Mouse (Mus musculus): ENCODE measurements around the gene Ntn1.

The Ntn1 gene

DNA sequence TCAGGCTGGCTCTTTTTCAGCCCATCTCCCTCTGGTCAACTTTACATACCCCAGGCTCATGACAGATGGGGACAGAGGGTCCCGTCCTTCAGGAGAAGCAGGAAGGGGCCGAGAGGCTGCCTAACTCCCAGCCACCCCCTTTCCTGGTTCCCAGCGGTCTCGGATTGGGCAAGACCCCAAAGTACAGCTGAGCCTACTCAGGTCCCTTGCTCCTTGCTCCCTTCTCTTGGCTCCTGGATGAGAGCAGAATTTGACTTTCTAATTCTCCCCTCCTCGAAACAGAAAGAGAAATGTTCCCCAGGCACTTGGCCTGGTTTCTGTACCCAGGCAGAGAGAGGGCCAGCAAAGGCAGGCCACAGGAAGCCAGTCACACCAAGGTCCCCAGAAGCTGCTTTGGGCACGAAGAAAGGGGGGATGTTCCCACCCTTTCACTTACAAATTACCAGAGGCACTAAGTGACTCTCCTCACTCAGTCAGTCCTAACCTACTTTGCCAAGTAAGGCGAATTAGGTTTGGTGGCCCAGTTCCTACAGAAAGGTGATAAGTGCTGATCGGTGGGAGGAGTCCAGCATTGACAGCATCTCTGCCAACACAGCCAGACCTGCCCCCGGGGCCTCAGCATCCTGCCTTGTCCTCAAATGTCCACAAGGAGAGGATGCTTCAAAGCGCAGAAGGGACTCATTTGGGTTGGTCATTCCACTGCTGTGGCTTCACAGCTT, 70.1 kb downstream of the Ntn1 start:
- no peak for DNase-seq (ENCODE audit: low spot score)

DNA sequence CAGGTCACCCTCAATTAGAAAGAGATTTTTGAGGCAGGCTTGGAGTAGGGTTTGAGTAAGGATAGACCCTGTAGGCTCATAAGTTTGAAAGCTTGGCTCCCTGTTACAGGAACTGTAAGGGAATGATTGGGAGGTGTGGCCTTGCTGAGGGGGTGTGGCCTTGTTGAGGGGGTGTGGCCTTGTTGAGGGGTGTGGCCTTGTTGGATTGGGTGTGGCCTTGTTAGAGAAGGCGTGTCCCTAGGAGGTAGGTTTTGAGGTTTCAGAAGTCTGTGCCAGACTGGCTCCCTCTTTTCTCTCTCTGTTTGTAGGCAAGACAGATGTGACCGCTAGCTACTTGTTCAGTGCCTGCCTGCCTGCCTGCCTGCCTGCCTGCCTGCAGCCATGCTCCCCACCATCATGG, 75.8 kb downstream of the Ntn1 start:
- DNase-seq (ENCODE audit: low spot score), result no peak

DNA sequence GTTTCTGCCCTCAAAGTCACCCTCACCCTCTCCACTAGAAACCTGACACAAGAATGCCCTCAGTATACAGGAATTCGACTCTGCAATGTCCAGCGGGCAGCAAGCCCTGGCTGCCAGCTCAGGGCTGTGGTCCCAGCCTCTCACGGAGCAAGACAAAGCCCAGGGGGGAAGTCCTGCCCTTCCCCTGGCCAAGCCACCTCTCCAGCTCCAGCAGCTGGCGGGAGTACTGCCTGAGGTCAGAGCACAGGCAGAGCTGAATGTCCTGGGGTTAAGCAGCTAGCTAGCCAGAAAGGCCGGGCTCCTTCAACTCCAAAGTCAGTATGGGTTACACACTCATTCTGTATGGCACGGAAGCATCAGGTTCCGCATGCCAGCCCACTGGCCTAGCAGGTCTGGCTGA, 79.2 kb downstream of the Ntn1 start:
- DNase-seq (ENCODE audit: low spot score), result no peak

DNA sequence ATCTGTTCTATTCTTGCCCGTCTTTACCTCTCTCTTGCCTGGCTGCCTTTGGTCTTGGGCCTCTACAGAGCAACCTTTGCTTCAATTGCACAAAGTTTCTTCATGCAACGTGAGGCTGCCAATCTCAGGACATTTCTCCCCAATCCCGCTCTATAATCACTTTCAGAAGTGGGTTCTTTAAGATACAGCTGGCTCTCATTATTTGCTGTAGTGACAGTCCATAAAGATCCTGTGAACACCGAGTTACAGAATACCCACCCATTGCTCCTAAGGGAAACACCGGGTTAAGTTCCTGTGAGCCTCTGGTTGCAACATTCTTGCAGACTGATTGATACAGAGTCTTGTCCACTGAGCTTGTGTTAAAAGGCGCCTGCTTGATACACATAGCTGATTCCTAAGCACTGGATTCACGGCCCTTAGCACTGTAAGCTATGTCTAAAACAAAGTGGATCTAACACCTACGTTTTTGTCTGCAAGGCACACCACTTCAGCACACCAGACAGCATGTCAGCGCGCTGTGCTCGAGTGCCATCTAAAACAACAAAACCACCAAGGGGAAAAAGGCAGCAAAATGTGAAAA, 85.0 kb downstream of the Ntn1 start:
- DNase-seq (ENCODE audit: low spot score), result no peak

DNA sequence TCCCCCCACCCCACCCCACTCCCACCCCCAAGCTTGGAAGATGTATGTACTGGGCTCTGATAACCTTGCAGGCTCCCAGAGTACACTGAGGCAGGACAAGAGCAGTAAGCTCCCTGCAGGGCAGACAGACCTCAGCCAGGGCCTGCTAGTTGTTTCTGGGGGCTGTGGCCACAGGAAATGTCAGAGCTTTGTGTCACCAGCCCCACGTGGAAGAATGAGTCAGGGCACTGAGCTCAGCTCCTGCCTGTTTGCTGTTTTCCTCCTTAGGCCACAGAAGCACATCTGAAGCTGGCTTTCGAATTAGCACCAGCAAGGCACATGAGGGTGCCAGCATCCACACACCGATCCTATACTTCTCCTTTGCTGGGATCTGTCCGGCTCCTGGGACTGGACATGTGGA, 86.8 kb downstream of the Ntn1 start:
- DNase-seq (ENCODE audit: low spot score), result no peak

DNA sequence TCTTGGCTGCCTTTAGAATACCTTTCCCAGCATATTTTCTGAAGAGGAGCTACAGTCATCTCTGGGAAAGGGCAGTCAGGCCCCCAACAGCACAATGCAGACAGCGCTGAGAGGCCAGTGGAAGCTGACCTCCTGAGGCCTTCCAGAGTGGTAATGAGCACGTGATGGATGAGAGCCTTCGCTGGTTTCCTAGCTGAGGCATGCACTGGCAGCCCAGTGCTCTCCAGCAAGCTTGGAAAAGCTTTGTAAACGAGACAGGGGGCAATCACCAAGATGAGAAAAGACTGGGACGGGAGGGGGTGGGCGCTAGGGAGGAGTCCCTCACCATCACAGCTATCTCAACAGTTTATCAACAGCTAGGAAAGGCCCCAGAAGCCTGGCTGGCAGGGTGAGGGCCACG, 87.6 kb downstream of the Ntn1 start:
- DNase-seq (ENCODE audit: low spot score), result peak; percentile 61

DNA sequence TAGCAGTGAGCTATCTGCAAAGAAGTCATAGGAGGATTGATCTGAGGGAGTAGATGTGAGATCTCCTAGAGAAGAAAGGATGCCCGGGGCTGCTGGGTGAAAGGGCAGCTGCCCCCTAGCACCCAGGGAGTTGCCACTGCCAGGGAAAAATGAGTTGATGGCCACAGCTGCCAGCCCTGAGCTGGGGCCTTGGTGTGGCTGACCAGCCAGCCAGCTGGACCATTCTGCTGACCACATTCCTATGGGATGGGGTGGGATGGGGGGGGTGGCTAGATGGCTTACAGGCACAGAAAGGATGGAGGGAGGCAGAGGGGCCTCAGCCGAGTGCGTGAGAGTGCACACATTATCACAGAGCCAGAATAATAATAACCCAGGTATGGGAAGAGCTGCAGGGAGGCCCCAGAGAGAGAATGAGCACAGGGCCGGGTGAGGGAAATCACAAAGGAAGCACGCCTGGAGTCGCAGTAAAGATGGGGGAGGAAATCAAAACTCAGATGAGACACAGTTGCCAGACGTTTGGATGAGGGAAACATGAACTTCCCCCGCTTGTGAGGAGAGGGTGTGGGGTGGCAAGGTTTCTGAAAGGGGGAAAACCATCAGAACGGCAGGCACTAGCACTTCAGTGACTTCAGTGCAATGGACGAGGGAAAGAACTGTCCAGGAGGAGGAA, 91.6 kb downstream of the Ntn1 start:
- DNase-seq (ENCODE audit: low spot score), result no peak

DNA sequence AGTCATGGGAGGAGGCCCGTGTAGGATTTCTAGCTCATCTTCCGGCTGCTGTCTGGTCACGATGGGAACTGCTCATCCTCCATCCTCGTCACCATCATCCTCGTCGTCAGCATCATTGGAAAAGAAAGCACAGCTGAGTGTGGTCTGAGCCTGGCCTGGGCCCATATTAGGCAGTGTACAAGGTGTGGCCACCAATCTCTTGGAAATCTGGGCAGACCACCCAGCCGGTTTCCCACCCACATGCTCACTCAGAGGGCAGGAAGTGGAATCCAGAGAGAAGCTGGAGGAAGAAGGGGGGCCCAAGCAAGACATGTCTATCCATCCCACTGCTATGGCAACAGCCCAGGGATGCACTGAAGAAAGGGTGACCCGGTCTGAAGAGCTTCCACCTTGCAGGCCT, 94.6 kb downstream of the Ntn1 start:
- DNase-seq (ENCODE audit: low spot score), result no peak

DNA sequence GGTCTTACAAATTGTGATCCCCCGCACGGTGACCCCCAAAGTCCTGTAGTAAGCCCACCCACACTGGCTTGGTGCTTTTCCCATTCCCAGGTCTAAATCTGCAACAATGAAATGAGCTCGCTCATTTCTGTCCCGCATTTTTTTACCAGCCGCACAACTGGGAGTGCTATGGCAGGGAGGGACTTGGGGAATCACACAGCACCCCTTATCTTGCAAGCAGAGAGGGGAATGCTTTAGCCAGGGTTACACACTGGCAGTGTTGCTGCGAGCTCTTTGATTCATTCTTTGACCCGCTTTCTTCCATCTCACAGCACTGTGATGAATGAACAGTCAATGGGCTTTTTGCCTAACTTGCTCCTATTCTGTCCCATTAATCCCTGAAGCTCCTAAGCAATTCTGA, 98.3 kb downstream of the Ntn1 start:
- DNase-seq (ENCODE audit: low spot score), result no peak

DNA sequence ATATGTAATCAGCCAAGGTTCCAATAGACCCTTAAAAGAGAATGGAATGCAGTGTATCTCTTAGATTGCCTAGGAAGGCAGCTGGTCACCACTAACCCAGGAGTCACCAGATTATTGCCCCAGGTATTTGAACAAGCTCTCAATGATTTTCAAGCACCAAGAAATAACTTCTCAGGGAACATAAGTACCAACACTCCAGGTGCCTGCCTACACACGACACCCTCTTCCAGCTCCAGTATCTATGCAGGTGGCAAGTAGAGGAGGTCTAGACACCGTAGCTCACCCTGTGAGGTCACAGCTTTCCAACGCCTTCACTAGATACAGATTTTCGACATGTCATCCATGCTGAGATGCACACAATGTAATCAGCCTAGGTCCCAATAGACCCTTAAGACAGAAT, 99.0 kb downstream of the Ntn1 start:
- no peak for DNase-seq (ENCODE audit: low spot score)

DNA sequence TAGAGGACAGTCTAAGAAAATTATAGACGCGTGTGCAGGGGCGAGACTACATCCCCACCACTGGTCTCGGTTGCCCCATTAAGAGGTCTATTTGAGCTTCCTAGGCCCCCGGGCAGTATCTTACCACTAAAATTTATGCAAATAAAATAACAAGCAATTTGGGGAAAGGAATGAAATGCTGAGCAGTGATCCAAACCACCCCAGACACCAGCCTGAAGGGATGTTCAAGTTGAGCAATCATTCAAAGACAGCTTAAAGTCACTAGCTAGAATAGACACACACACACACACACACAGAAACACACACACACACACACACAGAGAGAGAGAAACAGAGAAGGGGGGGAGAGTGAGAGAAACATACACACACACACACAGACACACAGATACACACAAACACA, 105.1 kb downstream of the Ntn1 start:
- no peak for DNase-seq (ENCODE audit: low spot score)

DNA sequence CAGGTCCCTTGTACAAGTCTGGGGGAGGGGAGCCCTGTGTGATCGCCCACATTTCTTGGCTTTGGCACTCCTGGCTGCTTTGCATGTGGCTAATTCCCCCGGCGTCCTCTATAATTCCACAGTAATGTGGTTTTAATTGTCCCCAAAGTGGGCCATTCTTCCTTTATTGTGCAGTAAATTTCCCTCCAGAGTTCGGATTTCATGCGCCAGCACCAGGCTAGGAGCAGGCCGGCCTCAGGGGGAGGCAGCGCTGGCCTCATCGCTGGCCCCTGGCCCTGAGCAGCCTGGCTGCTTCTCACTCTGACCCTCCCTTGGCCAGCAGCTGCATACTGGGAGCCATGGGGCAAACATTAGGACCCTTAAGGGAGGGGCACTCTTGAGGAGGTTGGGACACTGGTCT, 110.0 kb downstream of the Ntn1 start:
- no peak for DNase-seq (ENCODE audit: low spot score)

DNA sequence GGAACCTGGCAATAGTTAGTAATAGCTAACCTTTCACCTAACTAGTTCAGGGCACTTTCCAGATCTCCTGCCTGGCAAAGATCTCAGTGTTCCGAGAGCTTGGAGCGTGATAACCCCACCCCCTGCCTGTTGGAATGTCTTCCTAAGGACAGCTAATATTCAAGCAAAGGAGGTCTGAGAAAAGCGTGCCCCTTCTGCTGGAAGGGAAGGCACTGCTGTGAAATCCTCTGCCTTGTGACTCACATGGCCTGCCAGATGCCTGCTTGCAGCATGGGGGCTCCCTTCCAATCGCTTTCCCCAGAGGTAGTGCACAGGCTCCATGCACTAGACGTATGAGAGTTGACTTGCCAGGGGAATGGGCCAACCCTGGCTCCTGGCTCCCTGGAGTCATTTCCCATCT, 113.3 kb downstream of the Ntn1 start:
- DNase-seq (ENCODE audit: low spot score), result no peak

DNA sequence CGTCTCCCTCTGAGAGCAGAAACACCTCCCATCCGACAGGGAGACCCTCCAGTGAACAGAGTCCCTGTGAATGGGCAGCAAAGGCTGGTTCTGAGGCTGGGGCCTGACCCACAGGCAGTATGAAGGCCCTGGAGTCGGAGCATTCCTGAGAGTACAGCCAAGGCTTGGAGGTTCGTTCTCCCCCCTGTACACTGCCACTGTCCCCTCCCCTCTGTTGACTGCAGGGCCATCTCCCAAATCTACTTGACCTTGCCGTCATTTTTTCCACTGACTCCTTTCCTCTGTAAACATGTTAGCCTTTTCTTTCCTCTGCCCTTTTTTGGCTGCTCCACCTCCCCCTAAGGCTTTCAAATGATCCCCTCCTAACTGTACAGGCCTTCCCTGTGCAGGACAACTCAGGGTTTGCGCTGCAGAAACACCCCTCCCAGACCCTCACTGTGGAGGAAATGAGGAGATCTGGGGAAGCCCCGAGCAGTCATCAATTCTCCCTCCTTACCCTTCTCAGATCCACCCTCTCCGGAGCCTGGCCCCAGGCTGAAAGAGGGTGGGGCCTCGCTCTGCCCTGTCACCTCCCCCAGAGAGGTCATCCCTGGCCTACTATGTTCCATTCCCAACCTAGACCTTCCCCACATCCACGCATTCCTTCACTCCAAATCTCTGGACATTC, 114.3 kb downstream of the Ntn1 start:
- no peak for DNase-seq (ENCODE audit: low spot score)

DNA sequence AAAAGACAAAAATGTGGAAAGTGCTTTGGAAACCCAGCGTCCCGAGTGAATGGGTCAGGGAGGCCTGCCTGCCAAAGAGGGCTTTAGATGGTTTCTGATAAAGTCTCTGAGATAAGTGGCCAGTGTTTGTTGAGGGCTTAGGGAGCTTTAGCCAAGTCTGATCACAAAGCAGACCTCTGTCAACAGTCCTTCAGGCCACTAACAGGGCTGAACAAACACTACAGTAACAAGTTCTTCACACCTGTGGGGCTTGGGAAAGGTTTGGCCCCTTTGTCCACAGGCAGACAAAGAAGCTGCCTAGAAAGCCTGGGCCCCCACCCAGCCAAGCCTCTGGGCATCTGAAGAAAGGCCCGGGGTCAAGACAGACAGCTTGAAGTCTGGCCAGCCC, 114.9 kb downstream of the Ntn1 start:
- no peak for DNase-seq (ENCODE audit: low spot score)

DNA sequence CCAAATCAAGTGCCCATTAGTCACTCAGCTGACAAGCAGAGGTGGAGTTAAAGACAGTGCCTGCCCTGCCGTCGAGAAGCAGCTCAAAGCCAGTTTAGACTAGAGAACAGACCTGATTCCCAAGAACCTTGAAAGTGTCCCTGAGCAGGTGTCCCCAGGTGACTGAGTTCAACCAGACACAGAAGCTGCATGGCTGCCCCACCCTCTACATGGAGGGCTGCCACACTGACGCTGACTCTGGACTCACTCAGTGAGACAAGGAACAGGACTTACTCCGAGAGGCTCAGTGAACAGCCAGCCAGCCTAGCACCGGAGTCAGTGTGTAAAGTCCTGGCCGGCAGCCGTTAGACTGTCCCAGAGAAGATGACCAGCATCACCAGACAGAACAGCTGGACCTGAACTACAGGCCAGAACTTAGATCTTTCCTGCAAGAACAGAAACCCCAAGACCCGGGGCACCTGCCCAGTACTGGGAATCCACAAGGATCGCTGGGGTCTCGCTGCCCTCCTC, 120.6 kb downstream of the Ntn1 start:
- no peak for DNase-seq (ENCODE audit: low spot score)

DNA sequence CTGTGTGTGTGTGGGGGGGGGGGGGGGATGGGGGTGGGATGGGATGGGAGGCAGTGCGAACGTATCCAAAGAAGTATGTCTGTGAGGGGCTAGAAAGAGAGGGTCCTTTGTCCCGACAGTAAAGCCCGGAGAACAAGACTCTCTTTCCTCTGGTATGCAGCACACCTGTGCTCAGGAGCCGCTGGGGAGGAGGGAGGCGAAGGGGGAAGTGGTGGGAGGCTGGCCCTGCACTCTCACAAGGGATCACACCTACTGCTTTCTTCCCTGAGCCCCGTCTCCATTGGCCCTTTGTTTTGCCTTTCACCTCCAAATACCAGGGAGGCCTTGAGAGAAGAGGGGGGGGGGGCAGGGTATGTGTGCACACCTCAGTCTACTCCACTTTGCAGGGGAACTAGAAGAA, 123.7 kb downstream of the Ntn1 start:
- DNase-seq (ENCODE audit: low spot score), result no peak

DNA sequence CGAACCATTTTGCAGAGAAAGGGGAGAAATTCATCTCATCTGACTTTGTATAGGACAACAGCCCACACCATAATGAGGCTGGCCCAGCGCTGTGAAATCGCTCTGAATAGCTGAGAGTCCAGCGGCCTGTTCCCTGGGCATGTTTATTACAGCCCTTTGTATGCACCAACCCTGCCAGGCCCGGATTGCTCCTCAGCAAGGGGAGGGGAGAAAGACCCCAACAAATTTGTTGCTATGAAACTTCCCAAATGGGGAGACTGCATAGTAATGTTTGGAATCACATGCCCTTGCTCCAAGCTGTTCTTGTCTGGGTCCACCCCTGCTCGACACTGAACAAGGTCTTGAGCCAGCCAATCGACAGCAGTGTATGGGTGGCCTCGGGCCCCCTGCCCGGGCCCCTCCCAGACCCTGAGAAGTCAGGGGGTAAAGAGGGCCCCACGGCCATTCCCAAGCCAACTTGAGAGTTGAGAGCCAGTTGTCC, 126.3 kb downstream of the Ntn1 start:
- peak; percentile 57 for DNase-seq (ENCODE audit: low spot score)

DNA sequence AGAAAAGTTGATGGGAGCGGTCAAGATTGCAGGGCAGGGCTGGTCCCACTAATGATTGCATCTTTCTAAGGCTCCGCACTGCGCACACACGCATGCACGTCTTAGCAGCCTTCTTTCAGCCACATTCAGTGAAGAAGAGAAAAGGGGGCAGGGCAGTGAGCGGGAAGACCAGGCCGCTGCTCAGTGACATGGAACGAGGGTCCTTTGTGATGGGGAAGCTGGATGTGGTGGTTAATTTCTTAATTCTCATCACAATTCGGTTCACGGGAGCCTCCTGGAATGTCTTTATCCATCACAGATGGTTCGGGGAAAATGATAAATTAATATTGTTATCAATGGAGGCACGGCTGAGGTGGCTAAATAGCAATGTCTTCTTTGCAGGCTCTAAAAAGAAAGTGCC, 126.8 kb downstream of the Ntn1 start:
- DNase-seq (ENCODE audit: low spot score), result peak; percentile 65

DNA sequence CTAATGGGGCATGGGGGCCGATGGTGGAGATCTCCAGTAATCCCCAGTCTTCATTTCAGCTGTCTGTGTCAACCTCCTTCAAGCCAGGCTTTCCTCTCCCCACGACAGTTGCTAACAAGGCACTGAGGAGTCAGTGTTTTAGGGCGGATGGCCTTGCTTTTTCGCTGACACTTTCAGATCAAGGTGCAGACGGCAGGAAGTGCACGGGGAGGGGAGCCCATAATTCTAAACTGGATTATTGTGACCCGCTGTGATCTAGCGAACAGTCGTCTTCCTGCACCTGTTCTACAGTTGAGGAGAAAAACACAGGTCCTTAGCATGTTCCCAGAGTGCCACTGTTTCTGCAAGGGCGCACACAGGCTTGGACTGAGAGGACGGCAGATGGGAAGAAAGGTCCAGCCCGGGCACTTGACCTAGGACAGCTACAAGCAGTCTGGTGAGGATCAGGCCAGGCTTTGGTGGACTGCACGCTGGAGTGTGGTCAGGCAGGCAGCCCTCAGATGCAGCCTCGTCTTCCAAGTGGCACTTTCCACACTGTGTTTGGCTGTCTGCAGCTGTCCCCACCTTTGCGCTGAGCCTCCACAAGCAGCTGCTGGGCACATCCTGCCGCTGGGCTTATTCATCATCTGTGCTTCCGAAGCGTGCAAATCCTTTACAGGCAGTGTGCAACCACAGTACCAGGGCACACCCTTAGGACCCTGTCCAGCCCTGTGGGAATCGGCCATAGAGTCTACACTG, 129.7 kb downstream of the Ntn1 start:
- peak; percentile 24 for DNase-seq (ENCODE audit: low spot score)

DNA sequence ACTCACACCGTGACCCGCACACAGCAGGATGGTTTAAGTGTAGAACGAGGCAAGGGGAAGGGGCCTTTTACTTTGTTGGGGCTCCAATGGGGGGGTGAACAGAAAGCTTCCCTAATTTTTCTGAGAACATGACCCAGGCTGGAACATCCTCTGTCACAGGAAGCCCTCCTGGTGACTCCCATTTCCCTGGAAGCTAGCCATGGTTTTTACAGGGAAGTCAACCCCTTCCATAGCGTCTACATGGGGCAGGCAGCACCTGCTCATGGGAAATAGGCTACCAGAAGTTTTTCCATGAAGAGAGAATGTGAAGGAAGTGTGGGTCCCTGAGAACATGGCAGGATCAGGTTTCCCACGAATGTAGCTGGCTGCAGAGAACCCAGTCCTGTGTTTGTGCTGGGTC, 136.3 kb downstream of the Ntn1 start:
- no peak for DNase-seq (ENCODE audit: low spot score)

DNA sequence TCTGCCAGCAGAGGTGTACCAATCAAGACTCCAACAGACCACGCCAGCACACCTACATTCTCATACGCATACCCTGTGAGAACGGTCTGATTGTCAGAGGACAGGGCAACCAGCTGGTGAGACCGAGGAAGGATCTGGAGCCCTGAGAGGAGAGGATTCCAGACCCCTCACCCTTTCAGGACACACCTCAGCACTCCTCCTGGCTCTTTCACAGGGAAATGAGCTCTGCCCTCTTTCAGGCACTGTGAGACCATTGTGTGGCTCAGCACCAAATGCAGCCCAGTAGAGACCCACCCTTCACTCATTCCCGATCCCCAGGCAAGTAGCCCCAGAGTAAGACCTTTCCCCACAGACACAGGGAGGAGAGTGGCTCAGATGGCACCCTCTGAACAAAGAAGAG, 137.5 kb downstream of the Ntn1 start:
- no peak for DNase-seq (ENCODE audit: low spot score)
